Mouse (Mus musculus) right cerebral cortex, adult 2 months (tissue): ENCODE results near the gene Tstd1.

Experiments used
- DNase-seq, 2 experiments: peaks; one replicate each; pipeline ENCODE4 v3.0.0; 2021 to 2022; ENCODE audit warnings: low spot score in 2 of 2

Tstd1 gene

DNA sequence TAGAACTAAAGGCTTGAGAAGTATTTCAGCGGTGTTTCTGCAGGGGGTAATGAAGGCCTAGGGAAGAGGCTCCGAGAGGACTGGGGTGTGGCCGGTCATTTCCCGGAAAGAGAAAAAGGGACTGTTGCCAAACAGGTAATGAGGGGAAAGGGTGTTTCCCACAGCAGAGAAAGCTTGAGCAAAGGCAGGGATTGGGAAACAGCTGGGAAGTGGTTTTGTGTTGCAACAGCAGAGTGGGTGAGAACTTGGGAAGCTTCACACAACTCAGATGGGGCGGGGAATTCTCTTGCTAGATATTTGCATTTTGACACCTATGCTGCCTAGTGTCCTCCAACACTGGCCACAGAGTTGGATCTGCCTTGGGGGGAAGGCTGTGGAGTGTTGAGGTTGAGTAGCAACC, 34.3 kb downstream of the Tstd1 start:
- no peak for DNase-seq

DNA sequence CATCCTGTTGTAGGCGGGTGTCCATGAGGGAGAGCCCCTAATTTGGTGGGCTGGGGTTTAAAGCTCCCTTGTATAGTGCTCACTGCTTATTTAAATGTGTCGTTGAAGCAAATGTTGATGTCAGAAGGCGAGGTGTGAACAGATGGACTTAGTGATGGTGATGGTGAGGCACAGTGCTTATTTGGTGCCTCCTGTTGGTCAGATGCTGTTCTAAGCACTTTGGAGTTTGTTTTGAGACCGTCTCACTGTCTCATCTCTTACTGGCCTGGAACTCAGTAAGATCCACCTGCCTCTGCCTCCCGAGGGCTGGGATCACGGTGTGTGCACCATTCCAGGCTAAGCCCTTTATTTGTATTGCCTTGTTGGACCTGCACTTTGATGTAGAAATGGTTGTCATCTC, 36.3 kb downstream of the Tstd1 start:
- DNase-seq: no peak

DNA sequence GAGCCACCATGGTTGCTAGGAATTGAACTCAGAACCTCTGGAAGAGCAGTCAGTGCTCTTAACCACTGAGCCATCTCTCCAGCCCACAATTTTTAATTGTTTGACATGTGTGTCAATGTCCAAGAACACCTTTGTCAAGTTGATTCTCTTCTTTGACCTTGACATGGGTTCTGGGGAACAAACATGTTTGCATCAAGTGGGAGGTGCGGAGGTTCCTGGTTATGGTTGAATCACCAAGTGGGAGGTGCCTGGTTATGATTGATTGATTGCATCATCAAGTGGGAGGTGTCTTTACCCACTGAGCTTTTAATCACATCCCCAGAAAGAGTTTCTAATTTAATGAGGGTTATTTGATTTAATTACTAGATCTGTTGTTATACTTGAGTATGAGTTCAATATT, 38.9 kb downstream of the Tstd1 start:
- DNase-seq: no peak

DNA sequence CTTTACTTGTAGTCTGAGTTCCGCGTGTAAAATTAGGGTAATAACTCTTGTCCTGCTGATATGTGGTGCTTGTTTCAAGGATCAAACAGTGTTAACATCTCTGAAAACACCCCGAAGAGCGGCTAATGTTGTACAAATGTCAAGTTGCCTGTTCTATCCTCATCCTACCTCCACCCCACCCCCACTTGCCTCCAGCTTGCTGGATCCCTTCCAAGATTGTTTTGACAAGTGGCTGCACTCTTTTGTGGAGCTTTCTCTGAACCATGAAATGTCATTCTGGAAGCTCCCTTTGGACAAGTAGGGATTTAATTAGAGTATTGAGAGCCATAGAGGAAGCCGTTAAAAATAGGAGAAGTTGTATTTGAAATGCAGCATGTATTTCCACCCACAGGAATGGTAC, 41.1 kb downstream of the Tstd1 start:
- no peak for DNase-seq

DNA sequence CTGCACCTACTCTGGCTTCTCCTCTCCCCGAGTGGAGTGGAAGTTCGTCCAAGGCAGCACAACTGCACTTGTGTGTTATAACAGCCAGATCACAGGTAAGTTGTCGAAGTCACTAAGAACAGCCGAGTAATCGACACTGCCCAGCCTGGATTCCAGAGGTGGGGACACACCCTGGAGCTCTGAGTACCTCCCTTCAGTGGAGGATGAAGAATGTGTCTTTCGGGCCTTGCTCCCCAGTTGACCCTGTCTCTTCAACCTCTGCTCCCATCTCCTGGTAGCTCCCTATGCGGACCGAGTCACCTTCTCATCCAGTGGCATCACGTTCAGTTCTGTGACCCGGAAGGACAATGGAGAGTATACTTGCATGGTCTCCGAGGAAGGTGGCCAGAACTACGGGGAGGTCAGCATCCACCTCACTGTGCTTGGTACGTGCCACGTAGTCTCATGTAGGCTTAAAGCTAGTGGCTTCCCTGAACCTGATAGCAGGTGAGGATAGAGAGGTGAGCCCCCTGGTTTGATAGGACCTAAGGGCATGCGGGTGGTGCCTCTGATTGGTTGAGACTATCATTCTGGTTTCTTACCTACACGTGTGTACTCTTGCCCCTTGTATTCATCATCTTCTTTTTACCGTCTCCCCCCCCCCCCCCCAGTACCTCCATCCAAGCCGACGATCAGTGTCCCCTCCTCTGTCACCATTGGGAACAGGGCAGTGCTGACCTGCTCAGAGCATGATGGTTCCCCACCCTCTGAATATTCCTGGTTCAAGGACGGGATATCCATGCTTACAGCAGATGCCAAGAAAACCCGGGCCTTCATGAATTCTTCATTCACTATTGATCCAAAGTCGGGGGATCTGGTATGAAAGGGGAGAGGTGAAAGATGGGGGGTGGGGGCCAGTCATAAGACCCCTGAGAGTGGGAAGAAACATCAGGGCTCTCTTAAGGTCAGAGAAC, 42.2 kb downstream of the Tstd1 start:
- DNase-seq: no peak

DNA sequence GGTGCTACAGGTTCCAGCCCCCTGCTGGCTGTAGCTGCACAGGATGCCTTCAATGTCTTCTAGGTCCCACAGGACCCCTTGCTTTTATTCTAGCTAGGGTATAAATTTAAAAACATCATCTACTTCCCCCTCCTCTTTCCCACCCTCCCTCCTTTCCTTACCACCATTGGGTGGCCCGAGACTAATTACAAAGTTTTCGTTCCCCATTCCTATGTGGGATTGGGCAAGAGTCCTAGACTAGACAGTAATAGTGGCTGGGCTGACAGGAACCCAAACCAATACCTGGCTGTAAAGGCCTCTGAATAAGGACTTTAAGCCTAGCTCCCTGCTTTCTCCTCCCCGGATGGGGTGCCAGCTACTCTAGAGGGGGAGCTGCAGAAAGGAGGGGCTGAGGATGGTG, 44.5 kb downstream of the Tstd1 start:
- DNase-seq: no peak

DNA sequence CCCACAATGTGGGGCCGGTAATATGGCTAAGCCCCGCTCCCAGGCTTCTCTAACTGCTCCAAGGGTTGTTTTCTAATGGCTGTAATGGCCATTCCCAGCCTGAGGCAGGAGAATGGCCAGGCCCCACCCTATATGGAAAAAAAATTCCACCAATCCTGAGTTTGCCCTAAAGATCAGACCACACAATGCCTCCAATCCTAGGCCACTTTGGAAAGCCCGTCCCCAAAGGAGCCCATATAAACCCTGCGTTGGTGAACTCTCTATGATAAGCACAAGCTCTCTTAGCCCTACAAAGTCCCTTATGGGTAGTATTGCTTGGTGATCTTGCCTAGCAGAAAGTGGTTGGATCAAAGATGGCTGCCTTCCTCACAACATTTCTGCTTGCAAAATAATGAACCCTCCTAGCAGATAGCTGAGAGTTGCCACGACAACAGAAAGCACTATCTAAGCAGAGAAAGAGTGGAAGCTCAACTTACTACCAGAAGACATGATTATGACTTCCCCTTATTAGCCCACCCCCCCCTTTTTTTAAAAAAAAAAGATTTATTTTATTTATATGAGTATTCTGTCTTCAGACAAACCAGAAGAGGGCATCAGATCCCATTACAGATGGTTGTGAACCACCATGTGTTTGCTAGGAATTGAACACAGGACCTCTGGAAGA, 47.2 kb downstream of the Tstd1 start:
- DNase-seq: no peak

DNA sequence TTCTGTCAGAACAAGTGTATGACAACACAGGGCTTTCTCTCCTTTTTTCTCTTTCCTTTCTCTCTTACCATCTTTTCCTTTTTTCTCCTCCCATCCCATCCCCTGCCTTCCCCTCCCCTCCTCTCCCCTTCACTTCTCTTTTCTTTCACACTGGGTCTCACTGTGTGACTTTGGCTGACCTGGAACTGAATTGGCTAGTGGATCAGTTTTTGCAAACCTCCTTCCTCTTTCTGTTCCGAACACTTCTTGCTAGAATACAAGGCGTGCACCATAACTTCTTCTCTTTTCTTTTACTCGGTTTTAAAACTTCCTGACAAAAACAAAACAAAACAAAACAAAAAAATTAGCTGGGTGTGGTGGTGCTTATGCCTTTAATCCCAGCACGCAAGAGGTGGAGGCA, 47.9 kb downstream of the Tstd1 start:
- DNase-seq: no peak

DNA sequence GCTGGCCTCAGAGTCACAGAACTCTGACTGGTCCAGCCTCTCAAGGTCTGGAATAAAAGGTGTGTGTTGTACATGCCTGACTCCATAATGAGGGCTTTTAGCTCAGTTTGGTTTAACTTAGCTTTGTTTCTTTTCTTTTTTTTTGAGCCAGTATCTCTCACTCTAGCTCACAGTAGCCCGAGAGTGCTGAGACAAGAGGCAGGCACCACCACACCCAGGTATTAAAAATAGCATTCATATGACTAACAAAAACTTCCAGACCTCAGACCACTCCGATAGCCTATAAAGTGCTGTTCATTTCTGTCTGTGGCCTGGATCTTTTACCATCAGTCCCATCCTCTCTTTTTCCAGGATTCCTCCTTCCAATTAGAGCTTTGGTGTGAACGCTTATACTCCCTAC, 51.0 kb downstream of the Tstd1 start:
- DNase-seq: no peak
